Mouse (Mus musculus) MEL (cell line): ENCODE data around the gene Tmem161a. TPM values are rescaled to one million over a fixed set of nuclear protein-coding genes. Genes with fewer than 3 reads are reported as not detected.

Experiments used
- DNase-seq: peaks from one replicate; pipeline ENCODE4 v3.0.0; 2011; ENCODE audit warnings: low read depth, low spot score
- H3K27ac ChIP-seq: 2 replicates; pipeline ENCODE4 v1.5.1; 2012; ENCODE audit warnings: low read depth, mild to moderate bottlenecking, control low read depth, low read length, moderate library complexity; ENCODE audit not compliant: control insufficient read depth
- H3K27me3 ChIP-seq, 2 experiments: fragments of 150-350 bp in 1 of 2; sonication (generic) in 1 of 2; 2 replicates each; pipeline ENCODE4 v1.6.1; 2012; ENCODE audit warnings: low read length in 2 of 2, mild to moderate bottlenecking in 2 of 2, improper control_type of control experiment in 1 of 2, moderate library complexity in 1 of 2; ENCODE audit not compliant: insufficient read depth in 2 of 2, control insufficient read depth in 1 of 2
- H3K36me3 ChIP-seq, 2 experiments: 2 replicates each; pipeline ENCODE4 v1.6.1; 2012 to 2014; ENCODE audit warnings: low read length in 2 of 2, improper control_type of control experiment in 1 of 2, inconsistent platforms in 1 of 2, mild to moderate bottlenecking in 1 of 2; ENCODE audit not compliant: insufficient read depth in 2 of 2, control insufficient read depth in 1 of 2
- H3K4me1 ChIP-seq, 2 experiments: fragments of 150-350 bp in 1 of 2; sonication (generic) in 1 of 2; 2 replicates each; pipeline ENCODE4 v1.6.1; 2012; ENCODE audit warnings: low read length in 2 of 2, improper control_type of control experiment in 1 of 2, mild to moderate bottlenecking in 1 of 2; ENCODE audit not compliant: insufficient read depth in 2 of 2, control insufficient read depth in 1 of 2
- H3K4me3 ChIP-seq, 2 experiments: fragments of 150-350 bp in 1 of 2; sonication (generic) in 1 of 2; 2 replicates each; pipeline ENCODE4 v1.5.1; 2012; ENCODE audit warnings: low read depth in 2 of 2, low read length in 2 of 2, mild to moderate bottlenecking in 2 of 2, moderate library complexity in 2 of 2, control low read depth in 1 of 2, improper control_type of control experiment in 1 of 2; ENCODE audit not compliant: control insufficient read depth in 1 of 2, insufficient read depth in 1 of 2
- H3K79me2 ChIP-seq: 2 replicates; pipeline ENCODE4 v1.6.1; 2012; ENCODE audit warnings: mild to moderate bottlenecking, low read length, moderate library complexity; ENCODE audit not compliant: control insufficient read depth, poor library complexity, insufficient read depth
- H3K9ac ChIP-seq: 2 replicates; pipeline ENCODE4 v1.6.1; 2012; ENCODE audit warnings: low read depth, mild to moderate bottlenecking, control low read depth, low read length, moderate library complexity; ENCODE audit not compliant: control insufficient read depth, poor library complexity, severe bottlenecking
- H3K9me3 ChIP-seq: fragments of 150-350 bp; sonication (generic); replicated peaks from 2 replicates; pipeline ENCODE4 v1.6.1; 2012; ENCODE audit warnings: mild to moderate bottlenecking, low read length, improper control_type of control experiment, moderate library complexity; ENCODE audit not compliant: insufficient read depth
- CTCF ChIP-seq, 3 experiments: IDR thresholded peaks in 2 of 3; conservative IDR thresholded peaks in 1 of 3; 2 replicates each; pipeline ENCODE4 v1.5.1; 2011 to 2012; ENCODE audit warnings: low read length in 3 of 3, low read depth in 2 of 3, mild to moderate bottlenecking in 2 of 3, improper control_type of control experiment in 1 of 3, inconsistent platforms in 1 of 3, mixed read lengths in 1 of 3, moderate library complexity in 1 of 3; ENCODE audit not compliant: control insufficient read depth in 1 of 3, insufficient read depth in 1 of 3, poor library complexity in 1 of 3, severe bottlenecking in 1 of 3
- EP300 ChIP-seq, 2 experiments: IDR thresholded peaks; 2 replicates each; pipeline ENCODE4 v1.6.1; 2011; ENCODE audit warnings: improper control_type of control experiment in 2 of 2, low read length in 2 of 2, low read depth in 1 of 2, mild to moderate bottlenecking in 1 of 2
- ETS1 ChIP-seq: IDR thresholded peaks from 2 replicates; pipeline ENCODE4 v1.6.1; 2012; ENCODE audit warnings: low read depth, mild to moderate bottlenecking, inconsistent platforms, low read length, improper control_type of control experiment, moderate library complexity
- GABPA ChIP-seq: IDR thresholded peaks from 2 replicates; pipeline ENCODE4 v1.6.1; 2012; ENCODE audit warnings: low read depth, mild to moderate bottlenecking, inconsistent platforms, low read length, improper control_type of control experiment, moderate library complexity
- GATA1 ChIP-seq: IDR thresholded peaks from 2 replicates; pipeline ENCODE4 v1.6.1; 2011; ENCODE audit warnings: low read depth, low read length, improper control_type of control experiment
- KAT2A ChIP-seq: conservative IDR thresholded peaks from 2 replicates; pipeline ENCODE4 v1.6.1; 2012; ENCODE audit warnings: low read depth, low read length, improper control_type of control experiment, inconsistent platforms
- MXI1 ChIP-seq: IDR thresholded peaks from 2 replicates; pipeline ENCODE4 v1.6.1; 2011; ENCODE audit warnings: mild to moderate bottlenecking, low read depth, low read length, improper control_type of control experiment
- NELFE ChIP-seq: IDR thresholded peaks from 2 replicates; pipeline ENCODE4 v1.6.1; 2011; ENCODE audit warnings: low read depth, low read length, improper control_type of control experiment
- POLR2AphosphoS2 ChIP-seq: IDR thresholded peaks from 2 replicates; pipeline ENCODE4 v1.6.1; 2011; ENCODE audit warnings: low read length, improper control_type of control experiment
- RAD21 ChIP-seq: IDR thresholded peaks from 2 replicates; pipeline ENCODE4 v1.6.1; 2011; ENCODE audit warnings: mild to moderate bottlenecking, low read depth, low read length, improper control_type of control experiment
- SIN3A ChIP-seq: IDR thresholded peaks from 2 replicates; pipeline ENCODE4 v1.6.1; 2012; ENCODE audit warnings: low read length, improper control_type of control experiment, inconsistent platforms
- SMC3 ChIP-seq: IDR thresholded peaks from 2 replicates; pipeline ENCODE4 v1.6.1; 2011; ENCODE audit warnings: low read depth, low read length, improper control_type of control experiment
- TAL1 ChIP-seq: IDR thresholded peaks from 2 replicates; pipeline ENCODE4 v1.6.1; 2012; ENCODE audit warnings: mild to moderate bottlenecking, inconsistent platforms, low read length, moderate library complexity, mixed read lengths
- TCF12 ChIP-seq: IDR thresholded peaks from 2 replicates; pipeline ENCODE4 v1.6.1; 2014; ENCODE audit warnings: low read depth, mild to moderate bottlenecking, inconsistent platforms, low read length, improper control_type of control experiment, moderate library complexity
- ZC3H11A ChIP-seq: IDR thresholded peaks from 2 replicates; pipeline ENCODE4 v1.6.1; 2012; ENCODE audit warnings: low read depth, mild to moderate bottlenecking, inconsistent platforms, low read length, improper control_type of control experiment
- polyA plus RNA-seq, 2 experiments: library from polyadenylated mRNA; stranded (reverse) in 1 of 2; unstranded in 1 of 2; fragments of >175 nt in 1 of 2; fragments of >200 nt in 1 of 2; gene quantifications; 2 replicates each; pipeline versions ENCODE4 v1.2.1 to v1.2.4; 2012; ENCODE audit warnings: low replicate concordance in 2 of 2, low read depth in 1 of 2; ENCODE audit not compliant: insufficient read length in 2 of 2, insufficient read depth in 1 of 2, missing spikeins in 1 of 2
- total RNA-seq: library from RNA; depleted of rRNA; stranded (reverse); fragments of 300-350 nt; gene quantifications from 2 replicates; pipeline ENCODE4 v1.2.3, GENCODE M21; 2012

Gene Tmem161a
- total and polyA plus RNA-seq, 3 experiments: 50.7 to 51.4 TPM; not detected in 1

DNA sequence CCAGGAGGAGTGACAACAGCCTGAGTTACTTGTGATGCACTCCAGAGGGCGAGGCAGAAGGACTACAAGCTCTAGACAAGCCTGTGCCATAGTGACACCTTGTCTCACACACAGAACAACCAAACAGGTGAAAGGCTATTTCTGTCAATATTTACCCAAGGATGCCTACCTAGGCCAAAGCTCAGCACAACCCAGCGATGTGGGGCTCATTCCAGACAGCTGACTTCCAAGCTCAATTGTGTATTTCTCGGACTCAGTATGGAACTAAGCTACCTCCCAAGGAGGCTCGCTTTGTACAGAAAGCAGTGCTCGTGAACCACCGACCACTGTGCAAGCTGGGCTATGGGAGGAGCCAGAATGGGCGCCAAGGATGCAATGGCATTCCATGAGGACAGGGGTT lies 25.4 kb downstream of the Tmem161a start:
- Histone ChIP-seq H3K27ac (no peak overlapping the region), H3K79me2 (peaks cover 2% of the 10 kb centered on the region; the same call in 1 of the 2 replicates), H3K4me3 (no peak overlapping the region), H3K27me3 (no peaks in the 10 kb centered on the region), H3K9ac (no peak overlapping the region), H3K9me3 (no peaks in the 10 kb centered on the region), H3K36me3 (peaks cover 0 to 6% of the 10 kb centered on the region in 2 experiments; a peak in 3 of 4 replicates), H3K4me1 (peaks cover 5 to 16% of the 10 kb centered on the region in 2 experiments)
- no peak for DNase-seq
- TF ChIP-seq MXI1: no peak
- TF ChIP-seq NELFE: no peak

DNA sequence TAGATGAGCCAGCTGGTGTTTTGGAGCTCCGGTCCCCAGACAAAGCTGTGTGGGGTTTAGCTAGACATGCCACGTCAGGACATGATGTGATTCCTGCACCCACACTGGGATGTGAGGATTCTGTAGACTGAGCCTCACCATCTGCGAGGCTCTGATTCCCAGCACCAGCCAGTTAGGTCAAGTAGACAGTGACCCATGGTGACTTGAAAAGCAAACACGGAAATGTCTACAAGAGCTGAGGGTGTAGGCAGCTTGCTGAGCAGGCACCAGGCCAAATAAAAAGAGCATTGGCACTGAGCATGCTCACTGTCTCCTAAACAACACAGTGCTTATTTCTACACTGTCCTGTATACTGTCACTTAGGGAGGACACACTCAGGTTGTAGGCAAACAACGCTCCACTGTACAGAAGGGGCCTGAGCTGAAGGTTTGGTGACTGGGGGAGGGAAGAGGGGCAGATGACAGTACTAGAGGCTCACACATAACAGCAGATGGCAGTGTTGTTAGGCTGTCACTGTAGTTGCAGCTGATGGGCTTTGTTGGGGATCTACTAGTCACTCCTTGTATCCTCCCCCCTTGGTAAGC lies 28.0 kb downstream of the Tmem161a start:
- H3K27me3 ChIP-seq: no peaks in the 10 kb centered on the region
- H3K36me3 ChIP-seq: peaks cover 0 to 6% of the 10 kb centered on the region in 2 experiments; a peak in 3 of 4 replicates
- TF ChIP-seq SIN3A (0 out of 2 replicates have a peak, but pooled peaks have one; percentile 23), CTCF (IDR thresholded peaks at IDR 0.05 in 2 of 3, conservative IDR thresholded peaks at IDR 0.05 in 1 of 3; ENCODE audit: control insufficient read depth in 1 of 3, insufficient read depth in 1 of 3, low read depth in 2 of 3, low read length in 3 of 3, poor library complexity in 1 of 3, severe bottlenecking in 1 of 3) (peak in 2 of 3 experiments; percentile 20 to 60; a peak in 3 of 6 replicates), POLR2AphosphoS2 (no peak), SMC3 (peak; percentile 57), ZC3H11A (no peak), RAD21 (peak; percentile 43)
- H3K27ac ChIP-seq: no peak overlapping the region
- H3K4me3 ChIP-seq: no peak overlapping the region
- peaks cover 2% of the 10 kb centered on the region; the same call in 1 of the 2 replicates for H3K79me2 ChIP-seq
- H3K9me3 ChIP-seq: no peaks in the 10 kb centered on the region
- peak; percentile 44 for DNase-seq
- peaks cover 5 to 18% of the 10 kb centered on the region in 2 experiments for H3K4me1 ChIP-seq
- no peak overlapping the region for H3K9ac ChIP-seq

DNA sequence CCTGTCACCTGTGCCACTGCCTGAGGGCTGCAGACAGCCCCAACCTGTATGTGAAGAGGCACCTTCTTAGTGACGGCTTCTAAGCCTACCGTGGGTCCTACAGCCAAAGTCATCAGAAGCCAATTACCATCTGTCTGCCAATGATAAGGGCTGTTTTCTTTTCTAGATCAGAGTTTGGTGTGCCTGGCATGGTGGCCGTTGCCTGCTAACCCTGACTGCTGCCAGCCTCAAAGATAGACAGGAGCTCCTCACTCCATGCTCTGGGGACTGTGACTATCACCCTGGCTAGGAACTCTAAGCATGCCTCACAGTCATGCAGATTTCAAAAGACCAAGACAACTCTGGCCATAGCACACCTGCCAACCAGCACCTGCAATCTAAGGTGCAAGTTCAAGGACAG lies 29.3 kb downstream of the Tmem161a start:
- Histone ChIP-seq H3K36me3 (peaks cover 0 to 6% of the 10 kb centered on the region in 2 experiments; a peak in 2 of 4 replicates), H3K9me3 (no peaks in the 10 kb centered on the region), H3K79me2 (peaks cover 2% of the 10 kb centered on the region; the same call in 1 of the 2 replicates), H3K27me3 (no peaks in the 10 kb centered on the region), H3K4me3 (no peak overlapping the region)
- DNase-seq: peak; percentile 75
- TF ChIP-seq GATA1 (peak; percentile 81), TAL1 (peak; percentile 96), SIN3A (peak; percentile 56; the same call in 1 of the 2 replicates), EP300 (IDR thresholded peaks at IDR 0.05; ENCODE audit: low read depth in 1 of 2, low read length in 2 of 2) (peak; percentile 65 to 78; a peak in 3 of 4 replicates), TCF12 (peak; percentile 88), KAT2A (no peak), ETS1 (peak; percentile 52; the same call in 1 of the 2 replicates), GABPA (no peak)
- TF ChIP-seq, all 39 proteins: peak for 6
- H3K27ac ChIP-seq: no peak overlapping the region
- no peak overlapping the region for H3K9ac ChIP-seq
- H3K4me1 ChIP-seq: peaks cover 5 to 18% of the 10 kb centered on the region in 2 experiments
